Mouse (Mus musculus) kidney, postnatal 10 days (tissue): ENCODE measurements around the gene Fam92b.

Source experiments
- DNase-seq: peaks from one replicate; pipeline ENCODE4 v3.0.0; 2021; ENCODE audit warnings: mixed read lengths

Fam92b gene

DNA sequence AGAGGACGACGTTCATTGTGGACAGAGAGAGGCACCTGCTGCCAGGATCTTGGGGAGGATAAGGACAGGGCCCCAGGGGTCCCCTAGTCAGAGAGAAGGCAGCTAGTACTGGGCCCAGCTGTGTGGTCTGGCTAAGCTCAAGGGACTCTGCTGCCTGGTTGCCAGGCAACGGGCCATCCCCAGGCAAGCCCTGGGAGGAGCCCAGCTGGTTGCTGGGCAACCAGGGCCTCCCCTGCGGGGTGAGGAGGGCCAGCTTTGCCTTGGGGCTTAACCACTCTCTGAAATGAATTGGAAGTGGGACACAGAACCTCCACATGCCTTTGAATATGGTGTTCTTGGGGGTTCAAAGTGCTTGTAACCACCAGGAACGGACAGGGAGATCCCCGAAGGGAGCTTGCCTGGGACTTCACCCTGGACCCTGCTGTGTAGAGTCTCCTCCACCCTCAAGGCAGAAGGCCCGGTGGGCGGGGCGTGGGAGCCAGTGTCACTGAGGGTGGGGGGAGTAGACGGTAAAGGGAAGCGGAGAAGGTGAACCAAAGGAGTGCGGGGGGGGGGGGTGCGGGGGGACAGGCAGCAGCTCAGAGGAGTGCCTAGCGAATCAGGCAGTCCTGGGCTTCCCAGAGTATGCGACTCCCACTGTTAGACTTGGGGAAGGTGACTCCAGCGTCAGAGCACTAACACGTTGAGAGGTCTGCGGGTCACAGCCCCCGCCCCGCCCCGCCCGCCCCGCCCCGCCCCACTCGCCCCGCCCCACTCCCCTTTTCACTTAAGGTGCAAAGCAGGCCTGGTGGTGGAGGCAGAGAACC is at the start of gene Fam92b:
TSS of gene Fam92b (minus strand) at position 149 of the 806 bp plus-strand sequence.
- DNase-seq = peak; percentile 83

GRCm38 (mm10) chr8:120225421-120226151 is 48.3 kb upstream of the Fam92b start:
- DNase-seq = no peak

GRCm38 (mm10) chr8:120224521-120225420 is 47.5 kb upstream of the Fam92b start:
- no peak for DNase-seq

DNA sequence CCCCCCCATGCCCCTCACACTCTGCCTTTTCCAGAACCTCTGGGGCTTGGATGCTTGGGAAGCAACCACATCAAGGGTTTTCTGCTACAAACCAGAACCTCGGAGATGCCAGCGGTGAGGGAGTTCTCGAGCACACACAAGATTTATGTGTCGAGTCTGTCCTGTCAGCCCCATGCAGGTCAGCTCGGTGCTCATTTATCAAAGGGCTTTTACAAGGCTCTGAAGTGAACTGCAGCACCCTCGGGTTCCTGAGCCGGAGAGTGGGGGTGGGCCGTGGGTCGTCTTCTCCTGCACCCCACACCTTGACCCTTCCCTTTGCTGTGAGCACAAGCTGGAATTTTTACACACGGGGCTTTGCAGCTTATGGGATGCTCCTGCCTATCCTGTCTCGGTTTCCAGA is 45.3 kb upstream of the Fam92b start:
- no peak for DNase-seq

GRCm38 (mm10) chr8:120216855-120217830 is 39.9 kb upstream of the Fam92b start:
- DNase-seq = peak; percentile 76

DNA sequence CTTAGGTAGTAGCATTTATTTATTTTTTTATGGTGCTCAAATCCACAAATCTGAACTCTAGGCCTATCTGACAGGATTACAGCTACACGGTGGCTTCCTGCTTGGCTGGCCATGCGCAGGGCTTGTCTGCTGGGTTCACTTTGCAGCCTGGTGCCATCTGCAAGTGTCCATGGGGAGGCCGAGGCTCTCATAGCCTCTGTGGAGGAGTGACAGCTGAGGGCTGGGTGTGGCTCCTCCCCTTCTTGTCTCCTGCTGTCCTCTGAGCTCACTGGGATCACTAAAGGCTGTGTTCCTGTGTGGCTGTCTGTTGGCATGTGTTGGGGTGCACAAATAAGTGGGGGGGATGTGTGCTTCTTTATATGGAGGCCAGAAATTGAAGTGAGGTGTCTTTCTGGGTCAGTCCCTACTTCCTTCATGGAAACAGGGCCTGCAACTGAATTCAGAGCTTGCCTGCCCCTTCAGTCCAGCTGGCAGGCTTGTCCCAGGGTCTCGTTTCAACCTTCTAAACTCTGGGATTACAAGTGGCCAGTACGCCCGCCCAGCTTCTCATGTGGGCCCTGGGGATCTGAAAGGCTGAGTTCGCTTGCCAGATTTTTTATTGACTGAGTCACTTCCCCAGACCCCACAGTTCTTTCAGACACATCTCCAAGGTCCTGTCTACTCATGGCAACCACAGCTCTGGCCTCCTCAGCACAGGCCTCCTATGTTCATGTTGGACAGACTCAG is 38.3 kb upstream of the Fam92b start:
- DNase-seq = peak; percentile 46

DNA sequence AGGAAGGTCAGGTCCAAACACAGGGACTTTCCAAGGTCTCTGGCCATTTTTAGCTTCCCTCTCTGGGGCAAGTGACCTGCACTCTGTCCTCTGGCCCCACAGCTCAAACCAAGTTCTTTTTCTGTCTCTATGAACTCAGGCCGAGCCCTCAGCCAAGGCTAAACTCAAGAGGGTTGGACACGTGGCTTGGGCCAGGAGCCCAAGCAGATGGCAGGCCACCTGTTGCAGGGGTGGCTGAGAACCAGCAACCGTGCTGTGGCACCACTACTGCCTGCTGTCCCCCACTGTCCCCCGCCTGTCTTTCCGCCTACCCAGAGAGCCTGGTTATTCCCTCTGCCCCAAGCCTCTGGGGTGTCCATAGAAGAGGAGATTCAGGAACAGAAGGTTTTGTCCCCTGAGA is 36.7 kb upstream of the Fam92b start:
- no peak for DNase-seq

DNA sequence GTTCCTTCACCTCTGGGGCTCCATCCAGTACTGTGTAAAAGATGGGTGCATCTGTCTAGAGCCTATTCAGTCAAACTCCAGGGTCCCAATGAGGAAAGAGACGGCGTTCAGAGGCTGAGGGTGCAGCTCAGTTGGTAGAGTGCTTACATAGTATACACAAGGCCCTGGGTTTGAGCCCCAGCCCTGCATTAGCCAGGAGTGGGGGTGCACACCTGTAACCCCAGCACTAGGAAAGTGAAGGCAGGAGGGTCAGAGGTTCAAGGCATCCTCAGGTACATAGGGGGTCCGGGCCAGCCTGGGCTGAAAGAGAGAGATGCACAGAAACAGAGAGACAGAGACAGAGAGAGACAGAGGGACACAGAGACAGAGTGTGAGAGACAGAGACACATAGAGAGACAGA is 36.0 kb upstream of the Fam92b start:
- DNase-seq = no peak

GRCm38 (mm10) chr8:120212596-120212995 is 35.3 kb upstream of the Fam92b start:
- no peak for DNase-seq

DNA sequence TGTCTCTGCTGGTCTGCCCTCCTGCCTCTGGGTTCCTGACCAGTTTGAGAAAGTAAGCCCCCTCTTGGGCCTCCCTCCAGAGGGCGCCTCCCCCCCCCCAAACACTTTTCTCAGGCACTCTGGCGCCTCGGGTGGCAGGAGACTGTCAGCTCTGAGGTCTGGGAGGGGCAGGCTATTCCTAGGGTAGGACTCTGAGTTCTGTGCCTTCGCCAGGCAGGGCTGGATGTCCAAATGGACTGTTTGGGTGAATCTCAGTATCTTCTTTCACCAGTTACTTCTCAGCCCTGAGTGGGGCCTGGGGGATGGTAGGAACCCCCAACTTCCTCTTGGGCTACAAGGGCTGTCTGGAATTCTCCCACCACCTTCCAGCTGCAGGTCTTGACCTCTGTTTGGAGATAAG is 34.1 kb upstream of the Fam92b start:
- peak; percentile 31 for DNase-seq

DNA sequence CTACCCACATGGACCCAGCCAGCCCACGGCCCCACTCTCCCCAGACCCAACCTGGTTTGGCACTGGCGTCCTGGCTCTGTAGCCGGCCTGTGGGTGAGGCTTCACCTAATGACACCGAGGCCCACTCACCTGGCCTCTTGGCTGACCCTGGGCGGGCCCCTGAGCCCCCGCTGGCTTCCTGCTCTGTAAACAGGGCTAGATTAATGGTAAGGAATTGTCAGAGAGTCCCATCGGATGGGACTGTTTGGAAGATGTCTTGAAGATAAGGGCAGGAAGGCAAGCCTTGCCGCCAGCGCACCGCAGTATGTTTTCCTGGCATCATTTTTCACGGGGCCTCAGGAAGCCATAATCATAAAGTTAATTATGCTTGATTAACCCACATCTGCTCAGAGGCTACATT is 30.8 kb upstream of the Fam92b start:
- DNase-seq = no peak

GRCm38 (mm10) chr8:120207364-120207763 is 30.1 kb upstream of the Fam92b start:
- no peak for DNase-seq

DNA sequence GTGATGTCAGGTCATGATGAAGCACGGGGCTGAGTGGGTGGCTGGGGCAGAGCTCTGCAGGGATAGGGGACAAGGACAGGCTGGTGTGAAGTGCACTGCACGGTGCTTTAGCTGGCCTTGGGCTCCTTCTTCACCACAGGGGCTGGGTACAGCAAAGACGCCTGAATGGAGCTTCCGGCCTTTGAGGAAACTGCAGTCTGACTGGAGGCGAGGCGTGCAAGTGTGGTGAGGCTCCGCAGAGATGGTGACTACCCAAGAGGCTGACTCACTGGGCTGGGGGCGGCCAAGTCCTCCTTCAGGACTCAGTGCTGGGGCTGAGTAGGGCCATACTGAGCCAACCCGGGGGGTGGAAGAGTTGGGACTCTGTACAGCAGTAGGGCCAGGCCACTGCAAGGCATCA is 28.6 kb upstream of the Fam92b start:
- no peak for DNase-seq

DNA sequence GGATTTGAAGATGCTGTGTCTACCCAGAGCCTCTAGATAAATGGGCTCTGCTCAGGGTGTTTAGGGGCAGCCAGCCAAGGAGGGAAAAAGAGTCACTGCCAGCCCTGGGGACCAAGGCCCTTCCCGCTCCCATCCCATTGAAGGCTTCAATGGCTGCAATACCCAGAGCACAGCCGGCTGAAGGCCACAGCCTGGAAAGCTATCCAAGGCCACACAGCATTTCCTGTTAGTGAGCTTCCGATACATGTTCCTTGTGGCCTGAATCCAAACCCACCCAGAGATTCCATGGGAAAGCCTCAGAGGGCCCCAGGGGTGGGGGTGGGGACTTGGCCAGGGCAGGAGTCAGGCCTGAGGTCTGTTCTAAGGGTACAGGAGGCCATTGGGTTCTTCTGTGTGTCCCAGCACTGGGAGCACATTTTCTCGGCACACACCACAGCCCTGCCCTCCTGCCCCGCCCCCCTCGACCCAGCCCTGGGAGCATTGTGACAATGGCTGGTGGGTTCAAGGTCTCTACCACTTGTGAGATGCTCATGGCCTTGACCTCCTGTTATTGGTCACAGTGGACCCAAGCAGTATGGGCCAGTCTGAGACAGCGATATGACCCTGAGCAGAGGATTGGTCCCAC is 27.6 kb upstream of the Fam92b start:
- peak; percentile 78 for DNase-seq

- peak; percentile 36 for DNase-seq
Measured at GRCm38 (mm10) chr8:120202546-120202945, 25.3 kb upstream of the Fam92b start.

DNA sequence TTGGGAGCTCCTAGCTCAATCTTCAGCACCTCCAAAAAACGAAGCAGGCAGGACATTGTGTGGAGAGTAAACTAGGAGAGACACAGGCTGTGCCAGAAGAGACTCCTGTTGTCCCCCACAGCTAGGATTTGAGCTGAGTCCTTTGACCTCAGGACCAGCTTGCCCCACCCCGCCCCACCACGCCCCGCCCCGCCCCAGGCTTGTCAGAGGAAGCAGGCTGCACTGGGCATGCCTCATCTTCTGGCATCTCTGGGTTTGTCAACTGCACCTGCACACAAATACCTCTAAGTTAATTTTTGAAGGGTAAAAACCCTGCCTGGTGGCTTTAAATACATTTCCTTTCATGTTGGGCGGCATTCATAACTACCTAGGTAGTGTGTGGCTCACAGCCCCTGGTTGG is 24.1 kb upstream of the Fam92b start:
- DNase-seq = no peak

GRCm38 (mm10) chr8:120192118-120192517 is 14.9 kb upstream of the Fam92b start:
- no peak for DNase-seq

DNA sequence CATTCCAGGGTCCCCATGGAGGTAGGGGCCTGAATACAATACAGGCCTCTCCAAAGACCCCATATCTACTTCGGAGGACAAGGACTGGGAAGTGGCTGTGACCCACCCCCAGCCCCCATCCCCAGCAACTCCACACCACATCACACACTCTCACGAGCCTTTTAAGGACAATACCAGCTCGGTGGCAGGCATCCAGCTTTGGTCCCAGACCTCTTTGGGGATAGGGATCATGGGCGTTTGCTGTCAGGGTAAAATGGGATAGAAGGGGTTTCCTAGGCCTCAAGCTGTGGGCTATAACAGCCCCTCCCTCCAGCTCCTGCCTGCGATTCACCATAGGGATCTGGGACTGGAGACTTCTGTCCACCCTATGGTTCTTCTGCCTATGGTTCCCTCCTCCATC is 14.4 kb upstream of the Fam92b start:
- DNase-seq = peak; percentile 43

- DNase-seq = peak; percentile 95
Measured at GRCm38 (mm10) chr8:120190810-120191413, 13.6 kb upstream of the Fam92b start.

GRCm38 (mm10) chr8:120190107-120190809 is 13.0 kb upstream of the Fam92b start:
- DNase-seq = no peak
